Mouse (Mus musculus): ENCODE data around the gene Ap4s1.
A peak's percentile ranks its signal among the peaks of the same experiment; 100 is the strongest.
"Not testable (repeated sequence)": the region's sequence is repeated elsewhere in the genome, so short reads cannot be mapped to it uniquely, and the experiment has no call there.

The Ap4s1 gene

DNA sequence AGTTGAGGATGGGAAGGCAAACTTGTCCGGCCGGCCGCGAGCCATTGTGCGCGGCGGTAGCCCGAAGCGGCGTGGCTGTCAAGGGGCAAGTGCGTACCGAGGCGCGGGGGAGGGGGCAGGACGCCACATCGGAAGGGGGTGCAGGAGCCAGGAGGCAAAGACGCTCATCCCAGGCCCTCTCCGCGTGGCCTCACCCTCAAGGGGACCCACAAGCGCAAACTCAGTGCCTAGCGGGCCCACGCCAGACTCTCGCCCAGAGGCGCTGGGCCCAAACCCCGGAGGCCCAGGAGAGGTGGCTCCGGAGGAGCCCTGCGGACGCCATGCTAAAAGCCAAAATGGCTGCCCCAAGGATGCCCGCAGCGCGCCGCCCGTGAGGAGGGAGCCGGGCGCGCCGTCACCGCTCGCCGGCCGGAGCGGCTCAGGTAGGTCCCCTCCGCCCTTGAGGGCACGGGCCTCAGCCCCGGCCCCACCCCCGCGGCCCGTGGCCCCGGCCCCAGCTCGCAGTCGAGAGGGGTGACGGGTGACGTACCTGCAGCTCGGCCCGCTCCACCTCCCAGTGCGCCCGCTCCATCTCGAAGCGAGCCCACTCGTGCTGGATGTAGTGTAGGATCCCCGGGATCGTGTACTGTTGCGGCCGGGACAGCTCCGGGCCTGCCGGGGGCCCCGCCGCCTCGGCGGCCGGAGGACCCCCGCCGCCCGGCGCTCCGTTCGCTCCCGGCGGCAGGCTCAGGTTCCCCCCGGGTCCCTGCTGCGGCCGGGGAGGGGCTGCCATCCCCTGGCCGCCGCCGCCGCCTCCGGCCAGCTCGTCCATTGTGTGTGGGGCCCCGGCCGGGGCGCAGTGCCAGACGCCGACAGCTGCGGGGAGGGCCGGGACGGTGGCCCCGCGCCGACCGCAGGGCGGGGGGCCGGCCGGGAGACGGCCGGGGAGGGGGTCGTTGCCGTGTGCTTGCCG is at the start of gene Ap4s1:
TSS of gene Ap4s1 (plus strand) at position 141 of the 952 bp plus-strand sequence.
- peak; percentile 57 to 62 for DNase-seq (ENCODE audit: low read depth in 2 of 2, low spot score in 2 of 2)

DNA sequence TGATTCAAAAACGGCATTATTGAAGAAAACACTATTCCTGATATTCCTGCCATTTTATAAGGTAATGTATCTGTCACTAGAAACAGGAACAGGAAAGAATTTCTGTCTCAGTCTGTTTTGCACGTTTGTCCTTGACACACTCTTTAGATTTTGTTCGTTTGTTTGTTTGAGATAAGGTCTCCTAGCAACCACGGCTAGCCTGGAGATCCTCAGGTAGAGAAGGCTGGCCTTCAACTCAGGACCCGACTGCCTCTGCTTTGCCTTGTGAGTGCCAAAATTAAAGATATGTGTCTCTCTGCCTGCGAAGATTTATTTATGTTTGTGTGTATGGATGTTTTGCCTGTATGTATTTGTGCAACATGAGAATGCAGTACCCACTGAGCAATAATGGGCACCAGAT is 49.0 kb upstream of the Ap4s1 start:
- DNase-seq (ENCODE audit: low read depth in 2 of 2, low spot score in 2 of 2), result no peak

DNA sequence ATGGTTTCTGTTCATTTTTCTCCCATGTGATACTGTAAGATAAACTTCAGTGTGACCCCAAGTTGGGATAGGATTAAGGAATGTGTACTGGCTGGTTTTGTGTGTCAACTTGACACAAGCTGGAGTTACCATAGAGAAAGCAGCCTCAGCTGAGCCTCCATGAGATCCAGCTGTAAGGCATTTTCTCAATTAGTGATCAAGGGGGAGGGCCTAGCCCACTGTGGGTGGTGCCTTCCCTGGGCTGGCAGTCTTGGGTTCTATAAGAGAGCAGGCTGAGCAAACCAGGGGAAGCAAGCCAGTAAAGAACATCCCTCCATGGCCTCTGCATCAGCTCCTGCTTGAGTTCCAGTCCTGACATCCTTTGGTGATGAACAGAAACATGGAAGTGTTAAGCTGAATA is 41.4 kb upstream of the Ap4s1 start:
- DNase-seq (ENCODE audit: low read depth in 2 of 2, low spot score in 2 of 2), result not testable (repeated sequence)

DNA sequence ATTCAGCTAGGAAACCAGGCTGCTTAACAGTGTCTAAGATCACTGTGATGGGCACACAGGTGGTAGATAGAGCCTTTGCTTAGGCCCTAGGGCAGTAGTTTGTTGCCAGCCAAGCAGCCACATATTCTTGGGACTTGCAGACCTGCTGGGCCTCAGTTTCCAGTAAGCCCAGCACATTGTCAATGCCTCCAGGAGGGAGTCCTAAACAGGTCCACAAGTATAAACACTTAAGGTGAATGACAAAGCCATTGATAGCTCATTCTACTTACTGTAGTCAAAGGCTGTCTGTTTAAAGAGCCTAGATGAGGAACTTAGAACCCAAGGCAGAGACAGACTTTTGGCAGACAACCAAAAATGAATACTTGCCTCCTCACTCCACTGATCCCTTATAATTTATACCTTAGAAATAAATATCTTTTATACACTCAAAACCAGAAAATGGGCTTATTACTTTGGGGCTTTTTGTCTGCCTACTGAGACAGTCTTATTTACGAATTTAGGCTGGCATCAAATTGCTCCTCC is 34.8 kb upstream of the Ap4s1 start:
- DNase-seq (ENCODE audit: low read depth in 2 of 2, low spot score in 2 of 2), result no peak

DNA sequence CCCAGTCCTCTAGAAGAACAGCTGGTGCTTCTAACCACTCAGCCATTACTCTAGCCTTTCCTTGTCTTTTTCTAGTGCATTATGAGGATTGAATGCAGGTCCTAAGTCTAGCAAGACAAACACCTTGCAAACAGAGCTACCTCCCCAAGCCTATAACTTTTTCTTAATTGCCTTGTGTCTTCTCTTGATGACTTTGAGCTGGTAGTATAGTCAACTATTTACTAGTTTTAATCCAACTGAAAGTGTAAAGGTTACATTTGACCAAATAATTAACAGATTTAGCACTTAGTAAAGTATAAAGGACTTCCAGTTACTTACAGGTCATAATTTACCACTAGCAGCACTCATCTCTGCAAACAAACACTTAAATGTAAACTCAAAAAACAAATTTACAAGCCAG is 27.8 kb upstream of the Ap4s1 start:
- DNase-seq (ENCODE audit: low read depth in 2 of 2, low spot score in 2 of 2), result no peak

DNA sequence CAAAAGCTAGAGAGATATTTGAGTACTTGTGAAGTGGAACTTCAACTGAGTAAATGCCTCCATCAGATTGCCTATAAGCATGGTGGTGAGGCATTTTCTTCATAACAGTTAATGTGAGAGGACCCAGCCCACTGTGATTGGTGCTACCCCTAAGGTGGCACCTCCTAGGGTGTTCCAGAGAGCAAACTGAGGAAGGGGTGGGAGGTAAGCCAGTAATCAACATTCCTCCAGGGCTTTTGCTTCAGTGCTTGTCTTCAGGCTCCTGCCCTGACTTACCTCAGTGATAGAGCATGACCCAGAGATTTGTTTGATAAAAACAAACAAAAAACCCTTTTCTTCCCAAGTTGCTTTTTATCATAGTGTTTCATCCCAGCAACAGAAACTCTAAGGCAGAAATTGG is 26.9 kb upstream of the Ap4s1 start:
- no peak for DNase-seq (ENCODE audit: low read depth in 2 of 2, low spot score in 2 of 2)

DNA sequence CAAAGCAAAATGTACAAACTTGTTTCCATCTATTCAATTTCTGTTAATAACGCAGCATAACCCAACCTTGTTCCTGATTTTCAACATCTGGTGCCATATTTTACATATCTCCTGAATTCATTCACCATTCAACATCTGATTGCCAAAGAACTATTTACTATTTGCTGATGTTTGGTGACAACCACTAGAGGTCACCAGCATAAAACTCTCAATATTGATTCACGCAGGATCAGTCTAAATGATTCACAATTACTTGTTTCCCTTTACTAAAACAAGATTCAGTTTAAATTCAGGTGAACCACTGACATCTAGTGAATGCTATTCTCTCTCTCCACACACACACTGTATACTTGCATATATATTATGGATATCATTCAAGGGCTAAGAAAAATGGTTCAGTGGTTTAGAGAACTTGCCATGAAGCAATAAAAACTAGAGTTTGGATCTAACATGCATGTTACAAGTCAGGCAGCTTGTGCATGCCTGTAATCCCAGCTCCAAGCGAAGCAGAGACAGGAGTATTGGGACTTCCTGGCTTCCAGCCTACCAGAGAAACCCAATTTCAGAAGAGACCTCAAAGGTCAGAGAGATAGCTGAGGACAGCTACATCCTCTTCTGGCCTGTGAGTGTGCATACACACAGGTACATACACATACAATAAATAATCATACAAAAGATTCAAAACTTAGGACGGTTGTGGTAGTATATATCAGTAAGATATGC is 24.0 kb upstream of the Ap4s1 start:
- DNase-seq (ENCODE audit: low read depth in 2 of 2, low spot score in 2 of 2), result peak in 1 of 2 experiments; percentile 11

DNA sequence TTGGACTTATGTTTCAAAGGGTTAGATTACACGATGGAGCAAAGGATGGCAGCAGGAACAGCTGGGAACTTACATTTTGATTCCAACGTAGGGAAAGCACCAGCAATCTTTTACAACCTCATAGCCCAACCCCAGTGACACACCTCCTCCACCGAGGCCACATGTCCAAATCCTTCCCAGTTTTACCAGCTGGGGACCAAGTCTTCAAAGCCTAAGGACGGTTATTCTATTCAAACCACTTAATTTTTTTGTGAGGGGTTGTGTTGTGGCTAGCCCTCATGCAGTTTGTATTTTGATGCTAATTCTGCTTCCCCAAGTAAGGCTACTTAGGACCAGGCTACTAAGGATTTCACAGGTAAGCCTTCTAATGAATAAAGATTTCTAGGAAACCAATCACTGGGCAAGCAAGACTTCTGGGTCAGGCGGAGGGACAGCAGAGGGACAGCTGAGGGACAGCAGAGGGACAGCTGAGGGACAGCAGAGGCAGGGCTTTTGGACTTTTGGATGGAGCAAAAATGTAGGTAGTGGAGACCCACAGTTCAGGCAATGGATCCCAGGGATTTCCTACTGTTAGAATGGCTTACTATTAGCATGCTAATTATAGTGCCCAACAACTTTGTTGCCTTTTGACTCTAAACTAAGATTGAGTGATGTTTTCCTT is 19.5 kb upstream of the Ap4s1 start:
- no peak for DNase-seq (ENCODE audit: low read depth in 2 of 2, low spot score in 2 of 2)

DNA sequence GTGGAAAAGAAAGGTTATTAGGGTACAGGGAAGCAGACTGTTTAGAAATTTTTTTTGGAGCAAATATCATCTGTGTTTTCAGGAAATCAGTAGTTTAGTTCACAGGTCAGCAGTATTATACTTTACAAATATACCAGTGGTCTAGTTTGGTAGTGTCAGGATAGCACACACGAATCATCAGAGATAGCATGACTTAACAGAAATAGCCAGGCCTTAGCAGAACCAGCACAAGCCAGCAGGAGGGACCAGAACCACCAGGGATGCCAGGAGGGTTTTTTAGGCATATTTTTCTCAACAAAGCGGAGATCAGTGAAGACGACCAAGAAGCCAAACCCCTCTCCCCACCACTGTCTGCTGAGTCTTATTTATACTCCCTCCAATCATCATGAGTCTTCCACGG is 17.6 kb upstream of the Ap4s1 start:
- no peak for DNase-seq (ENCODE audit: low read depth in 2 of 2, low spot score in 2 of 2)

DNA sequence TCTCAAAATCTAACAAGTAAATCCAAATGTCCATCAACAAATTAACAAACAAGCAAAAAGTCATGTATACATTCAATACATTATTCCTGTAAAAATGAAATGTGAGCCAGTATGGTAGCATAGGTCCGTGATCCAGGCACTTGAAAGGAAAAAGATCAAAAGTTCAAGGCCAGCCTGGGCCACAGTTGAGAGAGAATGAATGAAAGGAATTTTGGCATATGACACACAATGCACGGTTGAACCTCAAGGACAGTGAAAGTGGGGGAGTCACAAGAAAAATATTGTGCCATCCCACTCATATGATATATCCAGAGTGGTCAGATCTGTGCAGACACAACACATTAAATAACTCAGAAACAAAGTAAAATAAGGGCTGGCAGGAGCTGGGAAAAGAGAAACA is 14.4 kb upstream of the Ap4s1 start:
- DNase-seq (ENCODE audit: low read depth in 2 of 2, low spot score in 2 of 2), result no peak

DNA sequence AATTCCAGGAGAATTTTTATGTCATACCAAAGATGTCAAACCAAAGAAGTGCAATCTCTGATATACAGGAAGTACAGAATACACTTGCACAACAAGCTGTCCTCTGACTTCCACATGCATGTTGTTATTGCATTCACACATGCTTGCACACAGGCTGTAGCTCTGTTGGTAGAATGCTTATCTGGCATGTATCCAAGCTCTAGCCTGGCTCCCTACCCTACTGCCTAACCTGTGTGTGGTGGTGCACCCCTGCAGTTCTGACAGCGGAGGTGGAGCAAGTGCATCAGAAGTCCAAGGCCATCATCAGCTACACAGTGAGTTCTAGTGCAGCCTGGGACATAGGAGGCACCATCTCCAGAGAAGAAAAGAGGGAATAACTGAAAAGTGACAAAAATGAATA is 12.0 kb upstream of the Ap4s1 start:
- DNase-seq (ENCODE audit: low read depth in 2 of 2, low spot score in 2 of 2), result no peak

DNA sequence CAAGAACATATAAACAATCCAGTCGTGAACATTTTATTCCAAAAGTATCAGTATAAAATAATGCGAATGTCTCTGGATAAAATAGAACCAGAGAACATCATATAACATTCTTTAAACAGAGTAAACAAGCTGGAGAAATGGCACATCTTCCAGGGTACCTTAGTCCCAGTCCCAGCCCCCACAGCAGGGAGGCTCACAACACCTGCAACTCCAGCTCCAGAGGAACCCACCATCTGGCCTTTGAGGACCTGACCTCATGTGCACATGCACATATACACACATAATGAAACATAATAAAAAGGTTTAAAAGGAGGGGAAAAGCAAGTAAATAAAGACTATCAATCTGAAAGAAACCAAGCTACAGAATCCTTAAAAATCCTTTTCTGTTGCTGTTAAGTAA is 2.3 kb upstream of the Ap4s1 start:
- no peak for DNase-seq (ENCODE audit: low read depth in 2 of 2, low spot score in 2 of 2)

DNA sequence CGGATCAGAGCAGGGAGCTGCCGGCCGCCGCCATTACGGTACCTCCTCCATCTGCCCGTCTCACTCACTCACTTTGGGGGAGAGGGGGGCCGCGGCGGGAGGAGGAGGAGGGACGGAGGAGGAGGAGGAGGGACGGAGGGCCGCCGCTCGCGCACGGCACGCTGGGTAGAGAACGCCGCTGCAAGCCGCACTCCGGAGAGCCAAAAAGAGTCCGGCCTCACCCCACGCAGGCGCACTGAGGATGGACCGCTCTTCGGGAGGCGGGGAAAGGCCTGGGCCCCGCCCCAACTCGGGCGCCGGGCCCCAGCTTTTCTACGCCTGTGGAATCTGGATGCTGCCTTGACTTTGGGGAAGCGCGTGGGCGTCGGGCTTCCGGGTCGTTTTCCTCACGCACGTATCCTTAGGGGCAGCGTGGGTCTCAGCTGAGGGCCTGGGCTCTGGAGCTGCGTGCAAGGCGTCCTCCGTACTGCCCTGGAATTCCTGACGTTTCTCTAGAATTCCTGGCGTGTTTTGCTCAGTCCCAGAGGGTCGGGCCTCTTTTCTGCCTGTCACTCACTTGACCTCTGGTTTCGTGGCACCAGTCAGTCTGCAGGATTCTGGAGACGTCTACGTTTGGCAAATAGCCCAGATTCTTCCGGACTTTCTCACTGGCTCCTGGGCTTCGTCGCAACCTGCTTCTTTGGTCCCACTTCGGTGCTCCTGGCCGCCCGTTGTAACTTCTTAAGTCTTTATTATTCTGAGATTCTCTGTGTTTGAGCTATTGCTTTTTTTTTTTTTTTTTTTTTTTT is 1.2 kb downstream of the Ap4s1 start, which contains the start of gene Strn3:
TSS of gene Strn3 (minus strand) at position 53 of the 788 bp plus-strand sequence.
- DNase-seq (ENCODE audit: low read depth in 2 of 2, low spot score in 2 of 2), result peak; percentile 88 to 89

DNA sequence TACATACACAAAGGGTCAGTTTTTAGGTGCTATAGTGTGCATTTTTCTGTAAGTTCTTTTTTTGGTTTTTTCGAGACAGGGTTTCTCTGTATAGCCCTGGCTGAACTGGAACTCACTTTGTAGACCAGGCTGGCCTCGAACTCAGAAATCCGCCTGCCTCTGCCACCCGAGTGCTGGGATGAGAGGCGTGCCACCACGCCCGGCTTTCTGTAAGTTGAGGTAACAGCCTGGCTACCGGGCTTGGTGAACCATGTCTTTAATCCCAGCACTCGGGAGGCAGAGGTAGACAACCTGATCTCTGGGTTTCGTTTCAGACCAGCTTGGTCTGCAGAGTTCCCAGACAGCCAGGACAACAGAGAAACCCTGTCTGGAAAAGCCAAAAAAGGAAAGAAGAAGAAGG is 2.0 kb downstream of the Ap4s1 start:
- DNase-seq (ENCODE audit: low read depth in 2 of 2, low spot score in 2 of 2), result not testable (repeated sequence)

DNA sequence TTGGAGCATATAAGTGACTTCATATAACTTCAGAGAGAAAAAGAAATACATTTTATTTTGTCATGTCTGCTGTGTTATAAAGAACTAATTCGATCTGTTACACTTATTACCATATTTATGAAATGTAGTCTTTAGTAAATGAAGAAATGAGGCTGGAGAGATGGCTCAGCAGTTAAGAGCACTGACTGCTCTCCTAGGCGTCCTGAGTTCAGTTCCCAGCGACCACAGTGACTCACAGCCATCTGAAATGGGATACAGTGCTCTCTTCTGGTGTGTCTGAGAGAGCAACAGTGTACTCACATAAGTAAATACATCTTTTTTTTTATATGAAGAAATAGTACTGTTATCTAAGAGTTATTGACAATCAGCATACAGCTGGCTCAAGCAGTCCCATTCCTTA is 2.6 kb downstream of the Ap4s1 start:
- no peak for DNase-seq (ENCODE audit: low read depth in 2 of 2, low spot score in 2 of 2)

DNA sequence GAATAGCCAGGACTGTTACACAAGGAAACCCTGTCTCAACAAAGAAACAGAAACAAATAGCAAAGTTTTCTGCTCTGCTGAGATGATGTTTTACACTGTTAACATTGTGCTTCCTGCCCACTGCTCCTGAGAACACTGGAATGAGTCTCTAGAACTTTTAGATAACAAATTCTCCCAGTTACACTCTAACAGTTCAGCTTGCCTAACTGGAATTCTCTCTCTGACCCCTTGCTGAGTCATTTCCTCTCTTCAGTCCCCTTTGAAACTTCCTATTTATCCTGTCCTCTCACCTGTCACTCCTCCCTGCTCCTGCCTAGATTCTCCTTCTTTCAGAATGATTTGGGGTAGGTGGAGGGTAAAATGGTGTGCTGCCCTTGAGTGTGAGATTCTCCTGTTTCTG is 3.3 kb downstream of the Ap4s1 start:
- no peak for DNase-seq (ENCODE audit: low read depth in 2 of 2, low spot score in 2 of 2)

DNA sequence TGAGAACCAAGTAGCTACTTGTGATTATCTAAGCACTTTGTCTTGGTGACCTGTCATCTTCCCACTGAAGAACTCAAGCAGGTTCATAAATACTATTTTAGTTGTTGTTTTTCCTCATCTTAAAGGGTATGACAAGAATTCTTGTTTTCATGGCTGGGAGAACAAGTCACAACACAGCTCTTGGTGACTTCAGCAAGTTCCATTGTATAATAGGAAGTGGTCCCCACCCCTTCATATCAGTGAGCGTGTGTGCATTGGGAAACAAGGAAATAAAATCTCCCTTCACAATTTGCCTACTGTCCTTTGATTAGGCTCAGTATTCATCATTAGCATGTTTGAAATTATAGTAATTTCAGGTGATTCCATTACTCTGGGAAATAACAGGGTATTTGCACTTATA is 4.1 kb downstream of the Ap4s1 start:
- no peak for DNase-seq (ENCODE audit: low read depth in 2 of 2, low spot score in 2 of 2)

DNA sequence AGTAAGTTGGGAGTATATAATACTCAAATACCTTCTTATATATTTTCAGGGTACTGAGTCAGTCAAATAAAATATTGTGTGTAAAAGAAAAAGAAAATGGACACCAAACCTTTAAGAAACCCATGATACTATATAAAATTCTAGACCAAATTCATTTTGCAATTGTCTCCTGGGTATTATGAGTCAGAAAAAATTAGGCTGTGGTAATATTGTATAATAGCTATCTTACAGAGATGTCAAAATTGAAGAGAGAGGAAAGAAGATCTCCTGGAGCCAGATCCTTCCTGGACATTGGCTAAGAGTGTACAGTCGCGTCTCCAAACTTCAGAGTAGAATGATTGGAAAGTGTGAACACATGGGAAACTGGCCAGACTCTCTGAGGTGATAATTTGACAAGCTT is 5.3 kb downstream of the Ap4s1 start:
- no peak for DNase-seq (ENCODE audit: low read depth in 2 of 2, low spot score in 2 of 2)

DNA sequence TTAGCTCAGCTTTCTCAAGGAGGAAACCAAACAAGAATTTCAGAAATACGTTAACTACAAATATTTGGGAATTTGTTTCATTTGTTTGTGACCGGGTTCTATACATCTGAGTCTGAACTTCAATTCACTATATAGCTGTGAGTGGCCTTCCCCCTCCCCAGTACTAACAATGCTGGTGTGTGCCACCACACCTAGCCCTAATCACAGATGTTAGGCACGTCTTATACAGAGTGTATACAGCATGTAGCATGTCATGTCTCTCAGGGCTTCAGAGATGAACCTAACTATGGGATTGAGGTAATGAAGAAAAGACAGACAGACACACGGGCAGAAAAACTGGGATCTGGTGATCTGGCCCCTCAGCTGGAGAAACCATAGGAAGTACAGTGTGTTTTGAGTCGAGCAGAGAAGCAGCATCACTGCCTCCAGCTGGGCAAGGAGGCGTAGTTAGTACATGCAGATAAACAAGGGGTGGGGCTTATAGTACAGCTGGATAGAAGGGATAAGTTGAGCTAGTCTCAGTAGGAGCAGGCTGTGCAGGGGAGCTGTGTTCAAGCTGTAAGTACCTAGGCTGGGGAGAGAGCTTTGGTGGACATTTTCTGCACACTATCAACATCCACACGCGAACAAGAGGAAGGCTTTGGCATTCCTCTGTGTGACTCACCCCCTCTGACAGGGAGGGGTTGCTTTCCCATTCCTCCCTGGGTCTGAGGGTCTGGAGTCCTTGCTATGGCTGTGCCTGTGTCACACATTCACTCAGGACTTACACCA is 9.0 kb downstream of the Ap4s1 start:
- no peak for DNase-seq (ENCODE audit: low read depth in 2 of 2, low spot score in 2 of 2)

DNA sequence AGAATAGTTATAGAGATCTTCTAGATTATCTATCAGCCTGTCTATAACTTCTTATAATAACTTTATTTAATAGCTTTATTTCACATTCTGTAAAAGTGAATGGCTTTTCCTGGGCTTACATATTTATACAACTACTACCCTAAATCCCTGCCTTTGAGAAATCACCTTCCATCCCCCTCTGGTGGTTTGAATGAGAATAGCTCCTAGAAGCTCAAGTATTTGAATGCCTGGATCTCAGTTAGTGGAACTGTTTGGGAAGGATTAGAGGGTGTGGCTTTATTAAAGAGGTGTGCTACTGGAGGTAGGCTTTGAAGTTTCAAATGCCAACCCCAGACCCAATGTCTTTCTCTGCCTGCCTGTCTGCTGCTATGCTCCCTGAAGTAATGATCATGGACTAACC is 10.9 kb downstream of the Ap4s1 start:
- DNase-seq (ENCODE audit: low read depth in 2 of 2, low spot score in 2 of 2), result peak in 1 of 2 experiments; percentile 14

Data from CD8-positive naive resting alpha-beta T cell, adult 2 months (primary cell).